Mouse (Mus musculus) layer of hippocampus, postnatal 25 days (tissue): Measurements from ENCODE around the gene Dtd1. TPM values are rescaled to one million over a fixed set of nuclear protein-coding genes. Genes with fewer than 3 reads are reported as not detected.

ENCODE experiments used
- DNase-seq, 2 experiments: peaks; one replicate each; pipeline ENCODE4 v3.0.0; 2022; ENCODE audit warnings: mixed read lengths in 2 of 2, low spot score in 1 of 2; ENCODE audit errors: extremely low spot score in 1 of 2
- total RNA-seq, 2 experiments: library from RNA; stranded (reverse); gene quantifications; 2 replicates each; pipeline ENCODE4 v1.2.3; 2021

Dtd1 gene
- total RNA-seq, 2 experiments from 2014 or later = 66.5 to 66.6 TPM

DNA sequence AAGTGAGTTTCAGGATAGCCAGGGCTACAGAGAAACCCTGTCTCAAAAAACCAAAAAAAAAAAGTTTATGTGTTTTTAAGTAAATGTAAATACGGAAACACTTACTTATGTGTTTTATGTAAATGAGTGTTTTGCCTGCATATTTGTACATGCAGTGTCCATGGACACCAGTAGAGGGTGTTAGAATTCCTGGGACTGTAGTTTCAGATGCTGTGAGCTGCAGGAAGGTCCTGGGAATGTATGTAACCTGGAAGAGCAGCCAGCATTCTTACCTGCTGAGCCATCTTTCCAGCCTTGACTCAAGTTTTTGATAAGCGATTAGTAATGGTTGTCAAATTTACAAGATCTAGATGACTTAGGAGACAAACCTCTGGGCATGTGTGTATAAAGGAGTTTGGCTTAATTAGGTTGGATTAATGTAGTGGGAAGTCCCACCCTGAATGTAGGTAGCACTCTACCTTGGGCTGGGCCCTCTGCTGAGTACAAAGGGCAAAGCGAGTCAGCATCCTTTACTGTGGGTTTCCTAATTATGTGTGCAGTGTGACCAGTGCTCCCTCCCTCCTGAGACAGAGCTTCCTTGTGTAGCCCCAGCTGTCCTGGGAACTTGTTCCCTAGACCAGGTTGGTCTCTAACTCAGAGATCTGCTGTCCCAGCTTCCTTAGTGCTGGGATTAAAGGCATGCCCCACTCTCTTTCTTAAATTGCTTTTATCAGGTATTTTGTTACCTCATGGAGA, 101.9 kb downstream of the Dtd1 start:
- no peak for DNase-seq

DNA sequence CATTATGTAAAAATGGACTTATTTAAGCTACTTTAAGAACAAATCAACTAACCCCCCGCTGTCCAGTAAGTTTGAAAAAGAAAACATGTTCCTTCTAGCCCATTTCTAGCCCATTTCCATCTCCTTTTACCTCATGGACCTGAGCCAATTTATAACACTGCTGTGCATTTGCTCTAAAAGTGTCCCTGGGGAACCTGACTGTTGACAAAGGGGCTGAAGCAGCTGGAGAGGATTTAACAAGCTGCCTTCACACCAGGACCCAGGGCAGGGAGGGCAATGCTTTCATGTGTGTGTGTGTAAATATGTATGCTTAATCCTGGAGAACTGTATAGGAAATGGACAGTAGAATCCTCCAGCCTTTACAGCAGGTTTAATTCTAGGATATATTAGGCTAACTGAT, 109.6 kb downstream of the Dtd1 start:
- DNase-seq = no peak

DNA sequence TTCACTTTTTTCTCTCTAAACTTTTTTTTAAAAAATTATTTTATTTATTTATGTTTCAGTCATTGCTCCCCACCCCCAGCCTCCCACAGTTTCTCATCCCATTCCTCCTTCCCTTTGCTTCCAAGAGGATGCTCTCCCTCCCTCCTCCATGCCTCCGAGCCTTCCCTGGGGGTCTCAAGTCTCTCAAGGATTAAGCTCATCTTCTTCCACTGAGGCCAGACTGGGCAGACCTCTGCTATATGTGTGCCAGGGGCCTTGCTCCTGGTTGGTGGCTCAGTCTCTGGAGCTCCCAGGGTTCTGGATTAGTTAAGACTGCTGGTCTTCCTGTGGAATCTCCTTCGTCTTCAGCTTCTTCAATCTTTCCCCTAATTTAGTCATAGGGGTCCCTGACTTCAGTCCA, 110.0 kb downstream of the Dtd1 start:
- DNase-seq = no peak

DNA sequence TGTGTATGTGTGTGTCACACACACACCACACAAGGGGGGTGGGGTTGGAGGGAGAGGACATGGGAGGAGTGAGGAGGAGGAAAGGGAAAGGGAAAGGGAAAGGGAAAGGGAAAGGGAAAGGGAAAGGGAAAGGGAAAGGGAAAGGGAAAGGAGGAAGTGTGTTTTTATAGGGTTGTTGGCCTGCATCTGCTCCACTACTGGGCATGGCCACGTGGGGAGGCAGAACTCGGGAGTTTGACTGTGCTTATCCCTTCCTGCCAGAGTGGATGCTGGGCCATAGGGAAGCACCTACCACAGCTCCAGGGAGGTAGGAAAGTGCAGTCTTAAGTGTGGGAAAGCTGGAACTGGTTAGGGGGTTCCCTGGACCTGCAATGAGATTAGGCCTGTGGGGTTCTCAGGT, 114.9 kb downstream of the Dtd1 start:
- no peak for DNase-seq

DNA sequence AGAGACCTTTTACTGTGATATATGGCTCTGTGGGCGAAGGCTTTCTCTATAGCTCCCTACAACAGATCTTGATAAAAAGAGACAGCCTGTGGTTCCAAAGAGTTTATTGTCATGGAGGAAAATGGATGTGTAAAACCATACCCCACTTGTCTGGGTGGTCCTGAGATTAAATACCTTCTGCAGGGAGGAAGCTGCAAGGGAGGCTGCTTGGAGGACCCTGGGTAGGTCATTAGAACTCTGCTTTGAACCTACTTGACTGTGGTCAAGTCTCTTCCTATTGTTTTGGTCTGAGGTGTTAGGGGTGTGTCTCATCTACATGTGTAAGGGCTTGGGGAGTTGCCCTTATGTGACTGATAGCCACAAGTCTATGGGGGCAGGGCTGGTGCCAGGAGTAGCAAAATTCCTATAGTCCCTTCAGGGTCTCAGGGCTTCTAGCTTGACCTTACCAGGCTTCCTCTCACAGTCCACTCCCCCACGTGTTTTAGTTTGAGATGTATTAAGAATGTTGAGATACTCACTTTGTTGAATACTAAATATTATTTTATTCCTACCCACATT, 115.6 kb downstream of the Dtd1 start:
- no peak for DNase-seq

DNA sequence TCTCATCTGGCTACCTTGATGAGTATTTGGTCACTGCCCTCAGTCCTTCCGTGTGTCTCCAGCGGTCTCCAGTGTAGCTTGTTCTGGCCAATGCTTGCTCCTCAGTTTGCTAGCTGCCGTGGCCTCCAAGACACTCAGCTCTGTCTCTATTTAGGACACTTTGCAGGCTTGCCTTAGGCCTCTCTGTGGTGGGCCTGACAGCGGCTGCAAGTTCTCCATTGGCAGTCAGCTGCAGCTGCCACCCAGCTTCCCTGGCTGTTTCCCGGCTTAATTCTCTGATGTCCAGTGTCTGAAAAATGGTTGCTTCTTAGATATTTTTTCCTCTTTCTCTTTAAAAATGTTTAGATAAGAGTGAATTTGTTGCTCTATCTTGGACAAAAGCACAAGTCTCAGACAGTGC, 116.6 kb downstream of the Dtd1 start:
- DNase-seq = no peak

DNA sequence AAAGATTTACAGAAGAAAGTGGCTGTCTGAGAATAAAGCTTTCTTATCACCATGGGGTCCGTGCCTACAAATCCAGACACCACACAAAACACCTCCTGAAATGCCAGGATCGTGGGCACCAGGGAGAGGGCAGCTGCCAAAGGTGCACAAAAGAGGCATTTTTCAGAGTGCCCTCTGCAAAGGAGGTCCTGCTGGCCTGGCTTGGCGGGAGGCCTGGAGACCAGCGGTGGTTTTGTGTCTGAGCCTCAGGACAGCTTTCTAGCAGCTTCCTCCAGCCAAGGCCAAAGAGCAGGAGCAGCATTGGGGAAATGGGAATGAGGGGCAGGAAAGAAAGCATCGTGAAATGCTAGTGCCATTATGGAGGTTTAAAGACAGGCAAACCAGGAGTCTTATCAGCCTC, 118.6 kb downstream of the Dtd1 start:
- DNase-seq = no peak

DNA sequence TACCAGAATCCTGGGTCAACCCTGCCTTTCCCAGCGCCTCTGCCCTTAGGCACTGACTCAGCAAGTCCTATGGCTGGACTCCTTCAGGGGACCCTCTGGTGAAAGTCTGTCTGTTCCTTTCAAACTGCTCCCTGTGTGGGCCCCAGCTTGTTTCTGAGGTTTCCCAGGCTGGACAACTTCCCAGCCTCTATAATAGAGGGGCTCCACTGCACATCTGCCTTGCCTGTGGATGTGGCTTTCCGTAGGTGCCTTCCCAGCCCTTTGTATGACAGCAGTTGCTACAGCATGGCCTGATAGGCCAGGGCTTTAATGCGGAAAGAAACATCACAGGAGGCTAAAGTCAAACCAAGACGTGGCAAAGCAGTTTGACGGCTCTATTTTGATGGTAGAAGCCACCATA, 119.6 kb downstream of the Dtd1 start:
- no peak for DNase-seq

DNA sequence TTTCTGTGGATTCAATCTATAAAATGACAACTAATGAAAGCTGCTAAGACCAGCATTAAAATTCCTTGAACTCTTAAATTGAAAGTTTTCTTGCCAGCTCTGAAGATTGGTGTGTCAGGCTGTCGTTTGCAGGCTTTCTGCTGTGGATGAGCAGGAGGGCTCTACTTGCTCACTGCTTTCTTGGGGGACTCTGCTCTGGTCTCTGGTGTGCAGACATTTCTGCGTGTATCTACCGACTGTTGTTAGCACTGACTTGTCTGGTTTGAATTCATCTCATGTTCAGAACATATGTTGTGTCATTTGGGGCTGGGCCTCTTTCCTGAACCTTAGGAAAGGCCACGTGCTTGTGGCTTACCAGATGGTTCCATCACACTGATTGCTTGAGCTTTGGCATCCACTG, 120.0 kb downstream of the Dtd1 start:
- DNase-seq = no peak

DNA sequence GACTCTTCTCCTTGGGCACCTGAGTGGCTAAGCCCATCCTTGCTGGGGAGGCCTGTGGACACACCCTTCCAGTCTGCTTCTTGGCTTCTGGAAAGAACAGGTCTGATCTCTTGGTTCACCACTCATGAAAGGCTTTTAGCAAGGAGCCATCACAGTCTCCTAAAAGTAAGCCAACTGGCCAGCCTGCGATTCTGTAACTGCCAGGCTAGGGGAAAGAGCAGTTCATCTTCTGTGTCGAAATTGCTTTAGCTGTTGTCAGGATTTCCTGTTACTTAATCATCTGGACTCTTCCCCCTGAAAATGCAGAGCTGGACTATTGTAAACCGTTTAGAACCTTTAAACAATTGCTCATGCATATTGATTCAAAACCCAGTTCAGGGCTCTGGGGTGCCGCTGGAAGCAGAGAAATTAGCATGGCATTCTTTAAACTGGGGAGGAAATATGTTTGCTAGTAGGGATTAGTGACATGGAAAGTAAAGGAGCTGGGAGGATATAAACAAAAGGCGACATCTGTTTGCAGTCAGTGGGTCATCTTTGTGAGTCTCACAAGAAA, 120.8 kb downstream of the Dtd1 start:
- DNase-seq = no peak

DNA sequence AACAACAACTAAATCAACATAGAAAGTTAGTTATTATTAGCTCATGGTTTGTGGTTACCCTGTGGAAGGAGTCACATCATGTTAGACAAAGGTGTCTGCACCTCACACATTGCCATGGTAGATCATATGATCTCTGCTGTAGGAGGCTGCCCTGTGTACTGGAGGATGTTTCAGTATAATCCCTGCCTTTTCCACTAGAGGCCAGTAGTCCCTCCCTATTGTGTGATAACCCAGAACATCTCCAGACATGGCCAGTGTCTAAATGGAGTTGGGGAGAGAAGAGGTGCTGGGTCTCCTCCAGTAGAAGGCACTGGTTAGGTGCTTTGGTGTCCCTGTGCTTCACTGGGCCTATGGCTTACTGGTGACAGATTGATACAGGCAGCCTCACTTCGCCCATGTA, 125.0 kb downstream of the Dtd1 start:
- DNase-seq = no peak

DNA sequence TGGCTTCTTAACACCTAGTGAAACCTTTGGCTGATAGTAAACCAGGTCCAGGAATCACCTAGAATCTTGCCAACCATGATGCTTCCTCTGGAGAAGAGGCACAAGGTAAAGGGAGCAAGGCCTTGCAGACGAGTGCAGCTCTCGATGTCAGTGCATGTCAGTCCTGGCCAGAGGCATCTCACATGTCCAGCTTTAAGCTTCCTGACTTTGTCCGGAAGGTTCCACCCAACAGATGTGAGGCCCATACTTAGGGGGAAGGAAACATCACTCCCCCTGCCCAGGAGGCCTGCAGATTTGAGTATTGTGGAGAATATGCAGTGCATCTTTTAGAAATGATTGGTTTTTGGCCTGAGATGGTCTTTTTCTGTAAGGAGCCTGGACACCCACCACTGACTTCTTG, 127.4 kb downstream of the Dtd1 start:
- DNase-seq = no peak

DNA sequence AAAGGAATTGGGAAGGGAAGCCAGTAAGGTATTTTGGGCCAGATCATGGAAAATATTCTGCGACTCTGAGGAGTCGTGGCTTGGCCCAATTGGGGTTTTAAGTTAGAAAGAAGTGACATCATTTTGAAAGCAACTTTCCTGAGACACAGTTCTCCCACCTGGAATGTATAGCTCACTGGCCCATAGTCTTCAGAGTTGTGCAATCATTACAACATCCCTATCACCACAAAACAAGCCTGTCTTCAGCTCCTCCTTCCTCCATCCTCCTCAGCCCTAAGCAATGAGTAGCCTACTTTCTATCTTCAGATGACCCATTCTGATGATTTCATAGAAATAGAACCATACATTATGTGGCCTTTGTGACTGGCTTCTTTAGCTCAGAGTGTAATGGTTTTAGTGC, 130.1 kb downstream of the Dtd1 start:
- no peak for DNase-seq

DNA sequence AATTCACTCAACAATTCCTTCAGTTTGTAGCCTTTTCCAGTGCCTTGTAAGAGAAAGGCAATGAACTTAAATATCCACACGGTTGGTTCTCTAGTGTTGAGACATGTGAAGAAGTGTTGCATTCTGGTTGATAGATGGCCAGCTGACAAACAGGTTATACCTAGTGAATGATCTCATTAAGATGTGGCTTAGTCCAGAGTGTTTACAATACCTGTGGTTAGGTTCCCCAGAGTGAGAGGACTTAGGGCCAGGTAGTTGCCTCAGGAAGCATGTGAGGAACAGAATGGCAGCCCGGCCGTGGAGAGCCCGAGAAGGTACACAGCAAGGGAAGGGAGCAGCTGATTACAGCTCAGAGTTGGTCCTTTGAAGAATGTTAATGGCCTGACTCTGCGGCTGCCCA, 138.5 kb downstream of the Dtd1 start:
- no peak for DNase-seq

DNA sequence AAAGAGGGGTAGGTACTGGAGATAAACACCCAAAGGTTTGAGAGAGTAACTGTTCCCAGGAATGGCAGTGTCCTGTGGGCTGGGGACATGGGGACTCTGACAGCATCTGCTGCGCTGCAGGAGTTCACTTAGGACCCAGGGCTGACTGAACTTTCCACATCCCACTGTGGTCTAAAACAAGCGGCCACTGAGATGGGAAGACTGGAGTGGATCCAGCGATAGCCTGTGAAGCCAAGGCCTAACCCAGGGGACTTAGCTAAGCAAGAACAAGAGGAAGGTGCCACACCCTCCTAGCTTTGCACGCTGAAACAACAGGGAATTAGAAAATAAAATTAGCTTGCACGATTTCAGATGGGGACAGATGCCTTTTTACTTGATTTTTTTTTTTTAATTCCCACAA, 138.9 kb downstream of the Dtd1 start:
- no peak for DNase-seq

DNA sequence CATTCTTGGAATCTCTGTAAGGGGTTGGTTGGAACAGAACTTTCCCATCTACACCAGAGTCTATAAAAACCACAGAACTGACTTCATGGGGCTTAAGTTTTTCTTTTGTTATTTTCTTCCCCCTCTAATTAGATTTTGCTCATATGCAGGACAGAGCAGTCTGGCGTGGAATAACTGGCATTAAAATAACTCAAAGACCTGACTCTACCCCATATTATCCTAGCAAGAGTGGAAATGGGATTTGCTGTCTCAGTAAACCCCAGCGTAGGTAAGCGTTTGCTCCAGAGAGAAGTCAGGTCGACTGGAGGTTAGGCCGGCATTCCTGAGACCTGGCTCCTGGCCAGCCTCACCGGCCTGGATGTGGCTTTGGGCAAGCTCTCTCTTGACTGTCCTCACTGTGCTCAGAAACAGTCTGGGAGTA, 140.9 kb downstream of the Dtd1 start:
- no peak for DNase-seq

DNA sequence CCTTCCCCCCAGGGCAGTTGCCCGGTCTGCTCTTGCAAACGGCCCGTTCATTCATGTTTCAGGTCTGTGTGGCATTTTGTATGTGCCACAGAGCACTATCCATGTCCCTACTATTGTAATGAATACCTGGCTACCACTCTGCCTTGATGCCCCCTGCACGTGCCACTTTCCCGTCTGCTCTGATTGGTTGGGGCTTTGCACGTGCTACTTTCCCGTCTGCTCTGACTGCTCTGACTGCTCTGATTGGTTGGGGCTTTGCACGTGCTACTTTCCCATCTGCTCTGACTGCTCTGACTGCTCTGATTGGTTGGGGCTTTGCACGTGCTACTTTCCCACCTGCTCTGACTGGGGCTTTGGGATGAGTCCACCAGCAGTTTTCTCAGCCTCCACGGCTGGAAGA, 142.3 kb downstream of the Dtd1 start:
- no peak for DNase-seq

DNA sequence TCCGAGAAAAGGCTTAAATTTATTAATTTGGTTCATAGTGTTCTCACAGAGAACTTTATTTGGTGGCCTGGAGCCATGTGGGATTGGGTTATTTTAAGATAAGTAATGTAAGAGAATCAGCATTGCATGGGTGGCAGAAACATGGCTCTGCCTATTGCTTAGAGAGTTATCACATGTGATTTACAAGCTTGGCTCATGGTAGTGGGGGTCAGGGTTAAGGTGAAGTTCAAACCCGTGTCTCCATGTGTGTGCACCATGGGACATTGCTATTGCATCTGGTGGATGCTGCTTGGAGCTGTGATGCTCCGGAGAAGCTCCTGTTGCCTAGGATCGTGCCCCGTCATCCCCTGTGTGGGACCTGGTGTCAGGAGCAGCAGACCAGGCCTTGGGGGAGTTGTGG, 143.6 kb downstream of the Dtd1 start:
- no peak for DNase-seq

DNA sequence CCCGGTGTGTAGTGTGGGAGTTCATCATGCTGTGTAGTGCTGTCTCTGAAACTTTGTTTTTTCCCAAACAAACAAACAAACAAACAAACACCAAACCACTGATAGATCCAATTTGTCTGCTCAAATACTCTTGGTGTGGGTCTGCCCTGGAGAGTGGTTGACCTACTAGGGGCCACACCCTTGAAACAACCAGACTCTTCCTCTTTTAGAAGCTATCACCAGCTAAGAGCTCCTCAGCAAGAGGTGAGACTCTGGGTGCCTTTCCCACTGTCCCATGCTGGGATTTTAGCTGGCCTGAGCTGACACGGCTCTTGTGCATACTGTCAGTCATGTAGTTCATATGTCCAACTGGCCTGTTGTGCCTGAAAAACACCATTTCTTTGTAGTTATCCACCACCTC, 145.6 kb downstream of the Dtd1 start:
- no peak for DNase-seq

DNA sequence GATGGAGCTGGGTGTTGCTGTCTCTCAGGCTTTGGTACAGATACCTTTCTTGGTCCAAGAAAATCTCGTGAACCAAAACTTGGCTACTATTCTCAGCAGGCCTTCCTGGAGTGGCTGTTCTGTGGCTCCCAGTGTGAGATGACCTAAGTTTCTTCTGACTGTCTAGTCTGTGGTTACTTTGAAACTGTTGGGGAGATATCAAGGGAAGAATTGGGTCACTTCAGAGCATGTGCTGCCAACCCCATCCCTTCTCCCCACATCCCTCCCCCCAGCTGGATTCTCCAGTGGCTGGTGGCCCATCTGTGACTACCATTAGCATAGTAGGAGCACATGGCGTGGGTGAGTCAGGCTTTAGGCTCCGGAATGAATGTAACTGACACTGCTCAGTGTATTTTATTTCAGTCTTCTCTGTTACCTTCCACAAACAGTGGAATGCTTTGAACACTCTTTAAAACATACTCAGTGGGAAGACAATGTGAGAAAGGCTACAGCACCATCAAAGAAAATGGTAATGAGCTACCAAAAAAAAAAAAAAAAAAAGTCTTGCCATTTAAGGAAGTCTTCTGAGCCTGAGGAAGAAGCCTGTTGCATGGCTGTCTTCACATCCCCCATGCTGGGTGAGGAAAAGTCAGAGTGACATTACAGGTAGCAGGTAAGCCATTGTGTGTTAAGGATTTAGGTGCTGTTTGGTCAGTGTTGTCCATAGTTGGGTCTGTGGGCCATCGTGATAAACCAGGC, 146.5 kb downstream of the Dtd1 start:
- DNase-seq = no peak

DNA sequence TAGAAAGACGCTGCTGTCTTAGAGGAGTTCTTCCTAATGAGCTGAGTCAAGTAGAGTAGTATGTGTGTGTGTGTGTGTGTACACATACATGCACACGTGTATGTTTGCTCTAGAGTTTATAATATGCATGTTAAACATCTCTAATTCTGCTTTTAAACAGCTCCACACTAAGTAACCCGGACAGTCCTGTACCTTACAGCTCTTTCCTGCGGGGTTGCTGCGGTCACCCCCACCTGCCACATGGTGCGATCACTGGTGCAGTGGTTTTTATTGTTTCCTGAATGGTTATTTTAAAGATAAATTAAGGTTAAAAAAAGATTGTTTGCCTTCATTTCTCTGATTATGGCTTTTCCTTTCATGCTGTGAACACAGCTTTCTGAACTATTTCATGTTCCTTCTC, 153.9 kb downstream of the Dtd1 start:
- DNase-seq = no peak

DNA sequence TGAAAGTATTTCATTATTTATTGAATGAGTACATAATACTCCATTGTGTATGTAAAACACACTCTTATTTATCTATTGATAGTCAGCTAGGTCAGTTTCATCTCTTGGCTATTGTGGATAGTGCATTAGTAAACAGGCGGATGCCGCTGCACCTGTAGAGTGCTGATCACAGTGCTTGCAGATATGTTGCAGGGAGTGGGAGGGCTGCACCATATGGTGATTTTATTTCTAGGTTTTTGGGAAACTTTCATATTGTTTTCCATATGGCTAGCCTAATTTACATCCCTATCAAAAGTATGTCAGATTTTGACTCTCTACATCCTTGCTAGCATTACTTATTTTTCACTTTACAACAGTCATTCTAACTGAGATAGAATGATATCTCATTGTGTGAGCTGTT, 155.3 kb downstream of the Dtd1 start:
- no peak for DNase-seq
